Mouse (Mus musculus) ES-E14 (cell line): ENCODE results near the gene Tkfc.

Experiments
- HCFC1 ChIP-seq: IDR thresholded peaks from 2 replicates; pipeline ENCODE4 v1.6.1; 2012; ENCODE audit warnings: low read length, inconsistent platforms, borderline replicate concordance; ENCODE audit not compliant: insufficient read depth
- ZNF384 ChIP-seq: IDR thresholded peaks from 2 replicates; pipeline ENCODE4 v1.6.1; 2012; ENCODE audit warnings: low read depth, low read length, inconsistent platforms

GRCm38 (mm10) chr19:10557001-10557400 lies 48.5 kb downstream of the Tkfc start:
- TF ChIP-seq ZNF384 (no peak), HCFC1 (no peak)
